Mouse (Mus musculus): ENCODE results near the gene Ephb2. TPM values are rescaled to one million over a fixed set of nuclear protein-coding genes. Genes with fewer than 3 reads are reported as not detected.

Gene Ephb2
- polyA plus RNA-seq, 1 experiment from 2014 or later: 4.2 TPM

DNA sequence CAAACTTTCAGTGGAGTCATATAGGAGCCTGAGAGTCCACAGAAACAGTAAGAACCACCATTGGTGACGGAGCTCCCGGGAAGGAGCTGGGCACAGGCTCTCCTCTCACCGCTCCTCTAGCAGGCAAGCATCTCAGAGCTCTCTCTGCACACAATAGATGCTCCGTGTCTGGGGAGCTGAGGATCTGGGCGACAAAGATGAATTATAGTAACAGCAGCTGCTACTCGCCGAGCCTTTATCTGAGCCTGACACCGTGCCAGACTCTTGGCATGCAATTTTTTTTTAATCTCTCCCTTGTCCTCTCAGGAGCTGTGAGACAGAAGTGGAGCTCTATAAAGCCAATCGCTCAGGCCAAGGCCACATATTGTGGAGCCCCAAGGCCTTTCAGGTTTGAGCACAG lies 170.7 kb downstream of the Ephb2 start:
- no peak for DNase-seq (ENCODE audit: low spot score)
- 84% methylated on average over 9 of the region's 9 CpGs for WGBS
- Histone ChIP-seq H3K27me3 (ENCODE audit: insufficient read depth, poor library complexity, severe bottlenecking) (peaks cover 11% of the 10 kb centered on the region; the same call in 1 of the 2 replicates), H3K9me3 (no peaks in the 10 kb centered on the region), H3K36me3 (peaks cover 16% of the 10 kb centered on the region), H3K27ac (no peak overlapping the region), H3K4me3 (no peak overlapping the region), H3K4me1 (no peaks in the 10 kb centered on the region)

DNA sequence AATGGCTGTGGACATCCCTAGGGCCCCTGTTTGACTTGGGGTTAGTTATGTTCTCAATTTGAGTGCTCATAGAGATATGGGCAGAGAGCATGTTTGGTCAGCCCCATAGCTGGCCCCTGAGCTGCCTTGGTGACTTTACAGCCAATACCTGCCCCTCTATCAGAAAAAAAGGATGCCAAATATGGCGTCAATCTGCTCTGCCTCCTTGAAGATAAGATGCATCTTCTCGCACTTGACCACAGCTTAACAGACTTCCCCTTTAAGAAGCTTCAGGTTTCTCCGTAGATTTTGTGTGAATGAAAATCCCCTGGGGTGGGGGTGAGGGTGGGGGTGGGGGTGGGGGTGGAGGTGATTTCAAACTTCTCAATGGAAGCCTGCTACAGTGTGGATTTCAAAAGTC lies 177.9 kb downstream of the Ephb2 start:
- Histone ChIP-seq H3K9me3 (no peaks in the 10 kb centered on the region), H3K27me3 (ENCODE audit: insufficient read depth, poor library complexity, severe bottlenecking) (peaks cover 14% of the 10 kb centered on the region; the same call in 1 of the 2 replicates), H3K27ac (no peak overlapping the region), H3K36me3 (peaks cover 30% of the 10 kb centered on the region), H3K4me3 (no peak overlapping the region), H3K4me1 (peaks cover 2% of the 10 kb centered on the region; the same call in 1 of the 2 replicates)
- DNase-seq (ENCODE audit: low spot score): no peak
- WGBS: 72% methylated on average over 3 of the region's 3 CpGs

DNA sequence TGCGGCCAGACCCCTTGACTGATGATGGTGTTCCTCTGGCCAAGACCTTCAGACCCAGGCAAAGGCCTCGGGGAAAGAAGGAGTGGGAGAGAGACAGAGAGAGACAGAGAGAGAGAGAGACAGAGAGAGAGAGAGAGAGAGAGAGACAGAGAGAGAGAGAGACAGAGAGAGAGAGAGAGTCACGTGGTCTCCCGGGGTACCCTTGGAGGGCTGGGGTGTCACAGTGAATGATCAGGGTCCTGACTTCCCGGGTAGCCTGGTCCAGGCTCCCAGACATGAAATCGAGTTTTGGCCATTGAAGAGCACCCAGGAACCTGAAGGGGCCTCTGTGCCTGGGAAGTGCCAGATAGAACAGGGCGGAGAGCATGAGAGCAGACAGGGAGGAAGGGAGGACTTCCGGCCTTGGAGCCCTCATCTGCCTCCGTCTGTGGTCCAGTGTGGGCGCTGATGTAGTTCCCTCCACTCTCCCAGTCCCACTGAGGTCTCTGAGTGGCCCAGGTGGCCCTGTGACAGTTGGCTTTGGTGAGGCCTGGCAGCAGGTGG lies 182.0 kb downstream of the Ephb2 start:
- H3K27ac ChIP-seq: peak overlapping the region; percentile 47; the same call in 1 of the 2 replicates

DNA sequence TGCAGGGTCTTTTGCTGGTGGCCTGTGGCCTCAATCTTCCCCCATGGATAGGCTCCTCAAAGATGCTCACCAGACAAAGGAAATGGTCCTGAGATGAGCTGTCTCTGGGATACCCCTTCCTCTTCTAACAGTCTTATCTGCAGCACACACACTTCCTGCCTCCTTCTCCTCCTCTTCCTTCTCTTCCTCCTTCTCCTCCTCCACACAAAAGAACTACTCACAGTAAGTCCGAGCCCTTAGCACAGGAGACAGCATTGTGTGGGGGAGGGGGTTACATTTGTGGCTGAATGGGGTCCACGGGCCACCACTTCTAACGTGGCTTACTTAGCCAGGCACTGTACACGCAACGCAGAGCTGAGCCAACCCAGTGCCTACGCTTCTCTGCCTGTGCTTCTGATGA lies 182.8 kb downstream of the Ephb2 start:
- peaks cover 7% of the 10 kb centered on the region; the same call in 1 of the 2 replicates for H3K36me3 ChIP-seq
- no peaks in the 10 kb centered on the region for H3K9me3 ChIP-seq
- WGBS: 52% methylated on average over 6 of the region's 6 CpGs
- DNase-seq (ENCODE audit: low spot score): no peak
- H3K4me3 ChIP-seq: no peak overlapping the region
- peak overlapping the region; percentile 47; the same call in 1 of the 2 replicates for H3K27ac ChIP-seq
- peaks cover 26% of the 10 kb centered on the region for H3K4me1 ChIP-seq
- peaks cover 29% of the 10 kb centered on the region; the same call in 1 of the 2 replicates for H3K27me3 ChIP-seq (ENCODE audit: insufficient read depth, poor library complexity, severe bottlenecking)

More for the DNA sequence above, 182.0 kb downstream of the Ephb2 start:
- Histone ChIP-seq H3K4me3 (no peak overlapping the region), H3K4me1 (peaks cover 26% of the 10 kb centered on the region), H3K9me3 (no peaks in the 10 kb centered on the region), H3K27me3 (ENCODE audit: insufficient read depth, poor library complexity, severe bottlenecking) (peaks cover 29% of the 10 kb centered on the region; the same call in 1 of the 2 replicates), H3K36me3 (peaks cover 12% of the 10 kb centered on the region; the same call in 1 of the 2 replicates)
- WGBS: 70% methylated on average over 10 of the region's 10 CpGs
- DNase-seq (ENCODE audit: low spot score): no peak

DNA sequence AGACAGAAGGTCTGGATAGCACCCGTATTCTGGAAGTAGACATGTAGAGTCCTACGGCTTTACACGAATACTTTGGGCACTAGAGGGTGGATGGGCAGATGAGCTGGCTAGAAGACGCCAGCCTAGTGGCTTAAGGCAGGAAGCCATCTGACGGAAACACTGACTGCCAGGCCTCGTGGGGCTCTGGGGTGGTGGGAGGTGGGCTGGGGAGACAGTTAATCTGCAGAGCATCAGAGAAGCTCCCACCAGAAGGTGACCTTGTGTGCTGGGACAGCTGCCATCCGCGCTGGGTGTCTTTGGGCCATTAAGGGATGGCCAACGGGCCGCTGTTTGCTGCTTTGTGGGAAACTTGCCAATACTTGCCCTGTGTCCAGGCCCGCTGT lies 183.3 kb downstream of the Ephb2 start:
- H3K4me3 ChIP-seq: no peak overlapping the region
- 65% methylated on average over 11 of the region's 11 CpGs for WGBS
- peak overlapping the region; percentile 47; the same call in 1 of the 2 replicates for H3K27ac ChIP-seq
- H3K9me3 ChIP-seq: no peaks in the 10 kb centered on the region
- H3K36me3 ChIP-seq: peaks cover 7% of the 10 kb centered on the region; the same call in 1 of the 2 replicates
- H3K4me1 ChIP-seq: peaks cover 26% of the 10 kb centered on the region
- H3K27me3 ChIP-seq (ENCODE audit: insufficient read depth, poor library complexity, severe bottlenecking): peaks cover 29% of the 10 kb centered on the region; the same call in 1 of the 2 replicates
- no peak for DNase-seq (ENCODE audit: low spot score)

DNA sequence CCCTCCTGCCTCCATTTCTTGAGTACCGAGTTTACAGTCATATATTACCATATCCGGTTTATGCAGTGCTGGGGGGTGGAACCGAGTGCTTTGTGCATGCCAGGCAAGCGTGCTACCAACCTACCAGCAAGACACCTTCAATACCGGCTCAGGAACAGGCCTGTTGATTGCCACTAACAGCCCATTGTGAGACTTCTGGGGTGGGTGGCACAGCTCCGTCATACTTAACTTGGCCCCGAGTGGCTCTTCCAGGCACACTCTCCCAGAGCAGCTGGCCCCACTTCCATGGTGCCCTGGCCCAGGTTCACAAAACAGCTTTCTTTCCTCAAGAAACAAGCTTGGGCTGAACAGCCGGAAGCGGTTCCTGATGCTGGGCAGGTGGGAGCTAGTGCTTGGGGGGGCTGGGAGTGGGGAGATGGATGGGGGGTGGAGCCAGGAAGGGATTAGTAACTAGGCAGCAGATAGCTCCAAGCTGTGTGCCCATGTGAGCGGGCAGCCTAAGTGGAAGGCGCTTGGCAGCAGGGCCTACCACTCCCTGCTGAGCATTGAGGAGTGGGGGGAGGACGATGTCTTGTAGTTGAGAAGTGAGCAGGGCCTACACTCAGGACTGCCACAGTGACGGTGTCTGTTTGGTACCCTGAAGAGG lies 183.8 kb downstream of the Ephb2 start:
- peak overlapping the region; percentile 23; the same call in 1 of the 2 replicates for H3K27ac ChIP-seq
- no peak for DNase-seq (ENCODE audit: low spot score)
- no peak overlapping the region for H3K4me3 ChIP-seq
- peaks cover 26% of the 10 kb centered on the region; the same call in 1 of the 2 replicates for H3K27me3 ChIP-seq (ENCODE audit: insufficient read depth, poor library complexity, severe bottlenecking)
- H3K9me3 ChIP-seq: no peaks in the 10 kb centered on the region
- H3K36me3 ChIP-seq: 0 out of 2 replicates have a peak, but pooled peaks cover 5% of the 10 kb centered on the region
- peaks cover 26% of the 10 kb centered on the region for H3K4me1 ChIP-seq
- WGBS: 73% methylated on average over 13 of the region's 13 CpGs

DNA sequence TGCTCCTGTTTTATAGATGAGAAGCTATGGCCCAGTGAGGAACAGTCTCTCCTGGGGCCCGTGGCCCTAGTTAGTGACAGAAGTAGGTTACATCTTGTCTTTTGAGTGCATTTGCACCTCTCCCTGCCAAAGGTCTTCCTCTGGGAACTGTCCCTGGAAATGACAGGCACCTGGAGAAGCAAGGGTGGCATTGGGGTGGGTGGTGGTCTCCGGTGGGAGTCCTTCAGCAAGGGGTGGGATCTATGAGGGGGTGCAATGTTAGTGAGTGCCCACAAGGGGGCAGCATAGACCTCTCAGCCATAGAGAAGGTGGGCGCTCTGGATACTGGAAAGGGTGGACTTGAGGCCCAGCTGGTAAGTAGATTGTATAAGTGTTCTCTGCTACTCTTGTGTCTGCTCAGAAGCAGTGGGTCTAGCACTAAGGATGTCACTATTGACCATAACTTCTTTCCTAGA lies 184.4 kb downstream of the Ephb2 start:
- peaks cover 26% of the 10 kb centered on the region; the same call in 1 of the 2 replicates for H3K27me3 ChIP-seq (ENCODE audit: insufficient read depth, poor library complexity, severe bottlenecking)
- H3K9me3 ChIP-seq: peaks cover 6% of the 10 kb centered on the region
- H3K4me1 ChIP-seq: peaks cover 26% of the 10 kb centered on the region
- no peak overlapping the region for H3K27ac ChIP-seq
- DNase-seq (ENCODE audit: low spot score): no peak
- H3K36me3 ChIP-seq: 0 out of 2 replicates have a peak, but pooled peaks cover 5% of the 10 kb centered on the region
- WGBS: 72% methylated on average over 3 of the region's 3 CpGs
- no peak overlapping the region for H3K4me3 ChIP-seq

DNA sequence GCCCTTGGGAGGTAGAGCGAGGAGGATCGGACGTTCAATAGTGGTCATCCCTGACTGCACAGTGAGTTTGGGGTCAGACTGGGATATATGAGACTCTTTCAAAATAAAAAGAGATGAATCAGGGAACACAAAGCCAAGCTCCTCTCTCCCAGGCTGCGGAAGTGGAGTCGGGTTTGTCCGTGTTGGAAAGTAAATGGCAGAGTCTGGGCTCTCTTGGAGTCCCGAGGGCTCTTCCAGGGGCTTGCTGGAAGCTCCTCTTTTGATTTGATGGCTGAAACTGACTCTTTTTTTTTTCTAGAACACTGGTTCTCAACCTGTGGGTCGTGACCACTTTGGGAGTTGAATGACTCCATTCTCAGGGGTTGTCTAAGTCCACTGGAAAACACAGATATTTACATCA lies 185.5 kb downstream of the Ephb2 start:
- Histone ChIP-seq H3K4me3 (no peak overlapping the region), H3K9me3 (peaks cover 7% of the 10 kb centered on the region), H3K4me1 (peaks cover 26% of the 10 kb centered on the region), H3K27me3 (ENCODE audit: insufficient read depth, poor library complexity, severe bottlenecking) (peaks cover 25% of the 10 kb centered on the region; the same call in 1 of the 2 replicates), H3K27ac (no peak overlapping the region), H3K36me3 (0 out of 2 replicates have a peak, but pooled peaks cover 4% of the 10 kb centered on the region)
- no peak for DNase-seq (ENCODE audit: low spot score)
- WGBS: 87% methylated on average over 8 of the region's 8 CpGs

DNA sequence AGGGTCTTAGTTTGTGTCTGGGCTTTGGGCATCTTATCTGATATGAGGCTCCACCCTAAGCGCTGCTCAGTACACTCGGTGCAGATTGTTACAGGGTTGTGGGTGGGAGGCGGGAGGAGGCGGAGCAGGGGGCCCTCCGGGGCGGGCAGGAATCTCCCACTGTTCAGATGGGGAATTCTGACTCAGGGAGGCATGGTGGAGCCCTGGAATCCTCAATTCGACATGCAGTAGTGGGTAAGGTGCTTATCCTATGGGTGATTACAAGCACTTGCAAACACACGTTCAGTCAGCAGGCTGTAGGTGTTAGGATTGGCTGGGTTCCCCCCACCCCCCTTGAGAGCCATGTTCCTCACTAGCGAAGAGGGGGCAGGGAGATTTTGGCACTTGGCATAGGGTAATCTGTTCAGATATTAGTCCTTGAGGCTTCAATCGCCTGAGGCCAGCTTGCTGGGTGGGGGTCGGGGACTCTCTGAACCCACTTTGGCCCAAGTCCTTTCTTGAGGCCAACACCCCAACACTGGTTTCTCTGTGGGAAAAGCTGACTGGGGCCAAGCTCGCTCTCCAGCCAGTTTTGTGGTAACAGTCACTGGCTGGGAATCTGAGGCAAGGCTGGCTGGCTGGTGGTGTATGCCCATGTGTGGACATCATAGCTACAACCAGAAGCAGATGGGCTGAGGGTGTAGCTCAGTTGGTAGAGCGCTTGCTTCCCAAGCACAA lies 186.2 kb downstream of the Ephb2 start:
- Histone ChIP-seq H3K27me3 (ENCODE audit: insufficient read depth, poor library complexity, severe bottlenecking) (peaks cover 21% of the 10 kb centered on the region; the same call in 1 of the 2 replicates), H3K9me3 (peaks cover 7% of the 10 kb centered on the region), H3K4me3 (peak overlapping the region; percentile 41), H3K36me3 (no peaks in the 10 kb centered on the region), H3K27ac (no peak overlapping the region), H3K4me1 (peaks cover 26% of the 10 kb centered on the region)
- no peak for DNase-seq (ENCODE audit: low spot score)
- WGBS: 29% methylated on average over 13 of the region's 13 CpGs

DNA sequence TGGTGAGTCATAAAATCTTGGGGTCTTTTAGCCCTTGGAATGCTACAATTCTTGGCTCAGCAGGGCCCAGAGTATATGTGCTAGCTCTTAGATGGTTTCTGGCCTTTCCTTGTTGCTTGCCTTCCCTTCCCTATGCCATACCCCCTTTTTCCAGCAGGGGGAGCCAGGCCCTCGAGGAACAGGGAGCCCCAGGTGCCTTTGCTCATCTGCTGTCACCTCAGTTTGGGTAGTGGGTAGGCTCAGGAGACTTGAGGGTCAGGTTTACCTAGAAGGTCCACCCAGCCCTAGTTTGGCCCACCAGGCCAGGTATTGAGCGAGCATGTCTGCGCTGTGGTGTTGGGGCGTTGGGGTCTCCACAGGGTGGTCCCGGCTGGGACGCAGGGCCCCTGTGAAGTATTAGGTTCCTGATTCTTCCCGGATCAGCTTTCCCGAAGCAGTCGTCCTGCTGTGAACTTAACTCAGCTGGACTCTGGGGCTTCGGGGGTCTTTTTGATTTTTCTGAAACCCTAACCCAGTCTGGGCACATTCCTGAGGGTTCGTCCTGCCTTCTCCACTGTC lies 186.8 kb downstream of the Ephb2 start:
- Histone ChIP-seq H3K4me1 (peaks cover 26% of the 10 kb centered on the region), H3K27ac (no peak overlapping the region), H3K27me3 (ENCODE audit: insufficient read depth, poor library complexity, severe bottlenecking) (peaks cover 21% of the 10 kb centered on the region; the same call in 1 of the 2 replicates), H3K4me3 (peak overlapping the region; percentile 41), H3K9me3 (peaks cover 7% of the 10 kb centered on the region), H3K36me3 (no peaks in the 10 kb centered on the region)
- 9% methylated on average over 11 of the region's 11 CpGs for WGBS
- no peak for DNase-seq (ENCODE audit: low spot score)

DNA sequence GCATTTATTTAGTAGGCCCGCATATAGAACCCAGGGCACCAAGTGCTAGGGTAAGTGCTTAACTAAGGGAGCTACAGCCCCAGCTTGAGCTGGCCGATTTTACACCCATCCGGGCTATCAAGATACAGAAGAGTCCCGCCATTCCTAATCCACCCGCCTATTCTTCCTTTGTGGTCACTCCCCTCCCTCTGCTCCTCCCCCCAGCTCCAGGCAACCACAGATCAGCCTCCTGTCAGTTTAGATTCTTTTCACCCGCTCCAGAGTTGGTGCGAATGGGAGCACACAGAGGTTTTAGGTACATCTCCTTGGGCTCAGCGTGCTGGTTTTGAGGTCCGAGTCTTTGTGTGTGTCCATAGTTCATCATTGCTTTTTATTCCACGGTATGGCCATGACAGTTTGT lies 196.9 kb downstream of the Ephb2 start:
- Histone ChIP-seq H3K4me1 (peaks cover 24% of the 10 kb centered on the region), H3K4me3 (peak overlapping the region; percentile 24; the same call in 1 of the 2 replicates), H3K36me3 (no peaks in the 10 kb centered on the region), H3K27ac (no peak overlapping the region), H3K27me3 (ENCODE audit: insufficient read depth, poor library complexity, severe bottlenecking) (peaks cover 52% of the 10 kb centered on the region), H3K9me3 (no peaks in the 10 kb centered on the region)
- WGBS: 9% methylated on average over 10 of the region's 10 CpGs
- no peak for DNase-seq (ENCODE audit: low spot score)

DNA sequence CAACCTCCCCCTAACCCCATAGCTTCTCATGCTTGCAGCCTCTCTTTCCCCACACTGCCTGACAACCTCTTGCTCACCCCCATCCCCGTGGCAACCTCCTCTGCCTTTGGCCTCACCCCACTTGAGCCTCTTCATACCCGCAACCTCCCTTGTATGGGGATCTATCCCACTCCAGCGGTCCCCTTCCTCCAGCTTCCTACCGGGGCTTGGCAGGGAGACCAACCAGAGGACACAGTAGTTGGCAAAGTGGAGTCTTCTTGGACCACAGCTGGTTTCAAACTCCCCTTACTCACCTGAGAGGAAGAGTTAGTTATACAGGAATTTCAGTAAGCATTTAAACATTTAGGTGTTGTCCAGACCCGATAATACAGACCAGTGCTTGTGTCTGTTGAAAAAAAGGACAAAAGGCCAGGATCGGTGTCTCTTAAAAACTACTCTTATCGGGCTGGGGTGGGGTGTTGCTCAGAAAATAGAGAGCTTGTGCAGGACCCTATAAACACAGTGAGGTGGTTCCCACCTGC lies 197.5 kb downstream of the Ephb2 start:
- Histone ChIP-seq H3K27me3 (ENCODE audit: insufficient read depth, poor library complexity, severe bottlenecking) (peaks cover 52% of the 10 kb centered on the region), H3K36me3 (no peaks in the 10 kb centered on the region), H3K4me1 (peaks cover 24% of the 10 kb centered on the region), H3K4me3 (peak overlapping the region; percentile 65; the same call in 1 of the 2 replicates), H3K9me3 (no peaks in the 10 kb centered on the region), H3K27ac (no peak overlapping the region)
- WGBS: 31% methylated on average over 7 of the region's 7 CpGs
- no peak for DNase-seq (ENCODE audit: low spot score)

All from heart, embryonic 10.5 days (tissue).